Mouse (Mus musculus) cerebellum, adult 2 months (tissue): ENCODE measurements around the gene Treml4.

ENCODE experiments used
- CTCF ChIP-seq: fragments of 200-500 bp; IDR thresholded peaks from 2 replicates; pipeline ENCODE4 v1.5.1; 2011; ENCODE audit warnings: low read depth, mild to moderate bottlenecking, control low read depth, low read length, moderate library complexity, borderline replicate concordance; ENCODE audit not compliant: insufficient read depth
- POLR2A ChIP-seq: fragments of 200-500 bp; IDR thresholded peaks from 2 replicates; pipeline ENCODE4 v1.6.1; 2011; ENCODE audit warnings: low read length, control low read depth, borderline replicate concordance; ENCODE audit not compliant: insufficient read depth

DNA sequence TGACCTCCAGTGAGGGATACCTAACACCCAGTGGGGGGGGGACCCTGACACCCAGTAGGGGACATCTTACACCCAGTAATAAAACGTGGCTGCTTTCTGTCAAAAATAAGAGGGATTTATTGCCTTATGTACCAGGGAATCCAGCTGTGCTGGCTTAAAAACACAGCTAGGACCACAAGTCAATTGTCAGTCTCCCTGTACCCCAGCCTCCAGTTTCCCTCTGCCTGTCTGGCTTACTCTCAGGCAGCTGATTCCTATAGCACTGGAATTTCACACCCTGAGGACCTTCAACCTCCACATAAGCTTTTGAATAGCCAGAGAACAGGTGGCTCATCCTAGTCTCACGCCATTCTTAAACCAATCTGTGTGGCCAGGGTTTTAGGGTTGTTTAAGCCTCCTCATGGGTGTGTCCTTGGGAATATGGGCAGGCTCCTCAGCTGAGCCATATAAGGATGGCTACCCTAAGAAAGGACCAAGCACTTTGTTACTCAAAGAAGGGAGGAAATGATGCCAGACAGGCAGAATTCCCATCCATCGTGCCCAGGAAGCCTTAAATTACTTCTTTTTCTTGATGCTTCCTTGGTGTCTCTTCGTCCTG is 28.2 kb upstream of the Treml4 start:
- TF ChIP-seq CTCF (no peak), POLR2A (no peak)
